Mouse (Mus musculus) midbrain, embryonic 15.5 days (tissue): ENCODE measurements around the gene Ifnz. TPM values are rescaled to one million over a fixed set of nuclear protein-coding genes. Genes with fewer than 3 reads are reported as not detected.
A peak's percentile ranks its signal among the peaks of the same experiment; 100 is the strongest.
"Not testable (repeated sequence)": the region's sequence is repeated elsewhere in the genome, so short reads cannot be mapped to it uniquely, and the experiment has no call there.

Source experiments
- ATAC-seq: fragments of 200-750 bp; cut with Nextera tagmentation; replicated peaks from 2 replicates; pipeline ENCODE4 v1.8.0; 2017; ENCODE audit warnings: moderate TSS enrichment
- H3K27ac ChIP-seq: fragments of 300-500 bp; sonication (generic); 2 replicates; pipeline ENCODE4 v1.5.1; 2015; ENCODE audit warnings: mild to moderate bottlenecking, inconsistent platforms
- H3K27me3 ChIP-seq: fragments of 300-500 bp; sonication (generic); replicated peaks from 2 replicates; pipeline ENCODE4 v1.6.1; 2015; ENCODE audit warnings: inconsistent platforms
- H3K36me3 ChIP-seq: fragments of 300-500 bp; sonication (generic); replicated peaks from 2 replicates; pipeline ENCODE4 v1.6.1; 2015; ENCODE audit warnings: inconsistent platforms
- H3K4me1 ChIP-seq: fragments of 300-500 bp; sonication (generic); 2 replicates; pipeline ENCODE4 v1.6.1; 2015; ENCODE audit warnings: inconsistent platforms
- H3K4me2 ChIP-seq: fragments of 300-500 bp; sonication (generic); 2 replicates; pipeline ENCODE4 v1.6.1; 2015; ENCODE audit warnings: inconsistent platforms, mild to moderate bottlenecking, moderate library complexity
- H3K4me3 ChIP-seq: fragments of 300-500 bp; sonication (generic); 2 replicates; pipeline ENCODE4 v1.5.1; 2015; ENCODE audit warnings: mild to moderate bottlenecking, inconsistent platforms
- H3K9ac ChIP-seq: fragments of 300-500 bp; sonication (generic); 2 replicates; pipeline ENCODE4 v1.6.1; 2015; ENCODE audit warnings: mild to moderate bottlenecking, inconsistent platforms
- H3K9me3 ChIP-seq: fragments of 300-500 bp; sonication (generic); 2 replicates; pipeline ENCODE4 v1.6.1; 2016; ENCODE audit warnings: inconsistent platforms
- WGBS: fragments of 180-500 bp; shearing (Covaris S2); methylation state at CpG from one replicate; pipeline ENCODE4 v1.1.7; 2015; ENCODE audit warnings: mixed read lengths; 5-methylcytosine and 5-hydroxymethylcytosine counted together
- polyA plus RNA-seq: library from polyadenylated mRNA; unstranded; fragments of >200 nt; fragmentation: Nextera tagmentation; extraction: Ambion mirVana; gene quantifications from 2 replicates; pipeline ENCODE4 v1.2.1, GENCODE M21; 2015

Ifnz gene
- polyA plus RNA-seq, 1 experiment from 2014 or later = 0.14 TPM

- WGBS = no CpG with 5 or more reads among the region's 28 CpGs
- ATAC-seq, H3K4me1 ChIP-seq: not testable (repeated sequence)
Measured at GRCm38 (mm10) chr4:88797097-88797496, 15.2 kb downstream of the Ifnz start, which contains the start of gene Gm13279. Gene Gm13279 (plus strand): TSS chr4:88797397.

GRCm38 (mm10) chr4:88799365-88799764, 17.4 kb downstream of the Ifnz start, which contains the start of gene Gm13285:
Gene Gm13285 (plus strand): TSS chr4:88799665.
- not testable (repeated sequence) for H3K4me1 ChIP-seq, H3K36me3 ChIP-seq, H3K9ac ChIP-seq, H3K4me3 ChIP-seq, ATAC-seq, H3K27me3 ChIP-seq, H3K4me2 ChIP-seq, H3K9me3 ChIP-seq, H3K27ac ChIP-seq
- 15% methylated on average over 5 of the region's 7 CpGs for WGBS

More at GRCm38 (mm10) chr4:88797097-88797496, 15.2 kb downstream of the Ifnz start, which contains the start of gene Gm13279:
- not testable (repeated sequence) for H3K27ac ChIP-seq, H3K9ac ChIP-seq, H3K27me3 ChIP-seq, H3K9me3 ChIP-seq, H3K4me2 ChIP-seq, H3K36me3 ChIP-seq, H3K4me3 ChIP-seq

GRCm38 (mm10) chr4:88802954-88803353, 21.0 kb downstream of the Ifnz start, which contains the start of gene Gm13287:
Gene Gm13287 (plus strand): TSS chr4:88803254.
- H3K4me3 ChIP-seq, H3K9ac ChIP-seq, H3K27me3 ChIP-seq, H3K4me1 ChIP-seq, ATAC-seq, H3K9me3 ChIP-seq, H3K4me2 ChIP-seq, H3K27ac ChIP-seq, H3K36me3 ChIP-seq: not testable (repeated sequence)
- no CpG with 5 or more reads among the region's 29 CpGs for whole genome bisulfite sequencing

GRCm38 (mm10) chr4:88805231-88805630, 23.3 kb downstream of the Ifnz start, which contains the start of gene Gm13288:
Gene Gm13288 (plus strand): TSS chr4:88805531.
- not testable (repeated sequence) for H3K27ac ChIP-seq, H3K36me3 ChIP-seq, ATAC-seq, H3K9me3 ChIP-seq, H3K4me1 ChIP-seq, H3K27me3 ChIP-seq, H3K9ac ChIP-seq
- WGBS = no CpG with 5 or more reads among the region's 8 CpGs
- peak within 1 kb of the TSS; percentile 22; the same call in 1 of the 2 replicates for H3K4me3 ChIP-seq
- peak within 1 kb of the TSS; percentile 43 for H3K4me2 ChIP-seq

- H3K27ac ChIP-seq, H3K27me3 ChIP-seq, H3K4me1 ChIP-seq, H3K9ac ChIP-seq, ATAC-seq, H3K36me3 ChIP-seq, H3K9me3 ChIP-seq: not testable (repeated sequence)
- 0% methylated on average over 1 of the region's 34 CpGs for WGBS
- Histone ChIP-seq H3K4me2 (peak overlapping the region; percentile 43), H3K4me3 (peak overlapping the region; percentile 22; the same call in 1 of the 2 replicates)
Measured at GRCm38 (mm10) chr4:88805761-88806160, 23.8 kb downstream of the Ifnz start.

- H3K36me3 ChIP-seq = no peaks in the 10 kb centered on the region
- WGBS = 61% methylated on average over 3 of the region's 3 CpGs
Measured at GRCm38 (mm10) chr4:88815928-88816327, 34.0 kb downstream of the Ifnz start, which contains the start of gene Ifna7. Gene Ifna7 (plus strand): TSS chr4:88816228.

GRCm38 (mm10) chr4:88819659-88820058, 37.7 kb downstream of the Ifnz start, which contains the start of gene Ifna11:
Gene Ifna11 (plus strand): TSS chr4:88819959.
- Histone ChIP-seq H3K9me3 (no peaks in the 10 kb centered on the region), H3K36me3 (no peaks in the 10 kb centered on the region), H3K27me3 (no peaks in the 10 kb centered on the region), H3K9ac (no peak within 1 kb of the TSS), H3K27ac (no peak within 1 kb of the TSS), H3K4me2 (no peak within 1 kb of the TSS), H3K4me3 (no peak within 1 kb of the TSS), H3K4me1 (no peaks in the 10 kb centered on the region)
- ATAC-seq = no peak
- 70% methylated on average over 1 of the region's 1 CpGs for WGBS

More at GRCm38 (mm10) chr4:88815928-88816327, 34.0 kb downstream of the Ifnz start, which contains the start of gene Ifna7:
- H3K4me3 ChIP-seq = no peak within 1 kb of the TSS
- H3K4me2 ChIP-seq = no peak within 1 kb of the TSS
- no peaks in the 10 kb centered on the region for H3K9me3 ChIP-seq
- H3K4me1 ChIP-seq = no peaks in the 10 kb centered on the region
- H3K27me3 ChIP-seq = no peaks in the 10 kb centered on the region
- H3K27ac ChIP-seq = no peak within 1 kb of the TSS
- no peak for ATAC-seq
- no peak within 1 kb of the TSS for H3K9ac ChIP-seq

- Histone ChIP-seq H3K4me1 (no peaks in the 10 kb centered on the region), H3K9ac (no peak overlapping the region)
- WGBS = 33% methylated on average over 4 of the region's 4 CpGs
Measured at GRCm38 (mm10) chr4:88822995-88823394, 41.1 kb downstream of the Ifnz start.

GRCm38 (mm10) chr4:88827116-88827515, 45.2 kb downstream of the Ifnz start, which contains the start of gene Ifna6:
Gene Ifna6 (plus strand): TSS chr4:88827416.
- not testable (repeated sequence) for H3K4me2 ChIP-seq, H3K9ac ChIP-seq, H3K27ac ChIP-seq, H3K4me3 ChIP-seq, ATAC-seq, H3K27me3 ChIP-seq, H3K36me3 ChIP-seq, H3K4me1 ChIP-seq, H3K9me3 ChIP-seq

More at GRCm38 (mm10) chr4:88822995-88823394, 41.1 kb downstream of the Ifnz start:
- no peaks in the 10 kb centered on the region for H3K9me3 ChIP-seq
- no peaks in the 10 kb centered on the region for H3K27me3 ChIP-seq
- H3K36me3 ChIP-seq = no peaks in the 10 kb centered on the region
- H3K4me2 ChIP-seq = no peak overlapping the region
- H3K27ac ChIP-seq = no peak overlapping the region
- no peak overlapping the region for H3K4me3 ChIP-seq
- no peak for ATAC-seq

GRCm38 (mm10) chr4:88830523-88830922, 48.6 kb downstream of the Ifnz start:
- WGBS = 24% methylated on average over 4 of the region's 4 CpGs
- no peaks in the 10 kb centered on the region for H3K9me3 ChIP-seq
- H3K4me1 ChIP-seq = no peaks in the 10 kb centered on the region
- no peak overlapping the region for H3K4me3 ChIP-seq
- H3K27me3 ChIP-seq = no peaks in the 10 kb centered on the region
- no peak overlapping the region for H3K4me2 ChIP-seq
- no peaks in the 10 kb centered on the region for H3K36me3 ChIP-seq
- H3K9ac ChIP-seq = no peak overlapping the region
- H3K27ac ChIP-seq = no peak overlapping the region
- no peak for ATAC-seq

Other genes with a start within 250 kb of the Ifnz start
- not detected in 2 replicates for gene Ifna15, start 223.9 kb upstream of the Ifnz start, polyA plus RNA-seq
- not detected in 2 replicates for gene Ifna14, start 210.3 kb upstream of the Ifnz start, polyA plus RNA-seq
- not detected in 2 replicates for gene Ifna9, start 189.7 kb upstream of the Ifnz start, polyA plus RNA-seq
- gene Ifna12, start 178.8 kb upstream of the Ifnz start, polyA plus RNA-seq = not detected in 2 replicates
- gene C87499, start 147.7 kb upstream of the Ifnz start, polyA plus RNA-seq = not detected in 2 replicates
- gene Ifna13, start 137.7 kb upstream of the Ifnz start, polyA plus RNA-seq = not detected in 2 replicates
- not detected in 2 replicates for gene Ifna16, start 105.2 kb upstream of the Ifnz start, polyA plus RNA-seq
- not detected in 2 replicates for gene Ifna2, start 98.2 kb upstream of the Ifnz start, polyA plus RNA-seq
- not detected in 2 replicates for gene Ifnab, start 90.8 kb upstream of the Ifnz start, polyA plus RNA-seq
- 1.2 and 1.6 TPM in 2 replicates for gene Gm26566, start 60.3 kb upstream of the Ifnz start, polyA plus RNA-seq
- gene Klhl9, start 59.7 kb upstream of the Ifnz start, polyA plus RNA-seq = 112 and 117 TPM in 2 replicates
- not detected in 2 replicates for gene Gm13271, start 27.3 kb upstream of the Ifnz start, polyA plus RNA-seq
- not detected in 2 replicates for gene Gm13283, start 22.0 kb upstream of the Ifnz start, polyA plus RNA-seq
- gene Gm13290, start 8.3 kb upstream of the Ifnz start, polyA plus RNA-seq = not detected in 2 replicates
- gene Gm13289, start 5.2 kb upstream of the Ifnz start, polyA plus RNA-seq = not detected in 2 replicates
- gene Gm13272, start 2.3 kb upstream of the Ifnz start, polyA plus RNA-seq = not detected in 2 replicates
- gene Gm13276, start 3.6 kb downstream of the Ifnz start, polyA plus RNA-seq = not detected in 2 replicates
- not detected in 2 replicates for gene Gm13277, start 6.5 kb downstream of the Ifnz start, polyA plus RNA-seq
- not detected in 2 replicates for gene Gm13278, start 9.4 kb downstream of the Ifnz start, polyA plus RNA-seq
- gene Gm13275, start 12.4 kb downstream of the Ifnz start, polyA plus RNA-seq = not detected in 2 replicates
- not detected in 2 replicates for gene Gm13279, start 15.3 kb downstream of the Ifnz start, polyA plus RNA-seq
- not detected in 2 replicates for gene Gm13285, start 17.5 kb downstream of the Ifnz start, polyA plus RNA-seq
- not detected in 2 replicates for gene Gm13287, start 21.1 kb downstream of the Ifnz start, polyA plus RNA-seq
- not detected in 2 replicates for gene Gm13288, start 23.4 kb downstream of the Ifnz start, polyA plus RNA-seq
- not detected in 2 replicates for gene Ifna7, start 34.1 kb downstream of the Ifnz start, polyA plus RNA-seq
- gene Ifna11, start 37.8 kb downstream of the Ifnz start, polyA plus RNA-seq = not detected in 2 replicates
- not detected in 2 replicates for gene Ifna6, start 45.3 kb downstream of the Ifnz start, polyA plus RNA-seq
- not detected in 2 replicates for gene Ifna5, start 53.4 kb downstream of the Ifnz start, polyA plus RNA-seq
- gene Ifna4, start 59.7 kb downstream of the Ifnz start, polyA plus RNA-seq = not detected in 2 replicates
- gene Ifna1, start 68.0 kb downstream of the Ifnz start, polyA plus RNA-seq = not detected in 2 replicates
- not detected in 2 replicates for gene Ifne, start 98.1 kb downstream of the Ifnz start, polyA plus RNA-seq